Mouse (Mus musculus) CH12.LX (cell line): ENCODE results near the gene Vps33b. TPM values are rescaled to one million over a fixed set of nuclear protein-coding genes. Genes with fewer than 3 reads are reported as not detected.

Experiments
- DNase-seq: peaks from one replicate; pipeline ENCODE4 v3.0.0-alpha.2; 2013; ENCODE audit errors: extremely low read depth
- H3K27ac ChIP-seq: 2 replicates; pipeline ENCODE4 v1.5.1; 2012; ENCODE audit warnings: low read depth, mild to moderate bottlenecking, control low read depth, moderate library complexity; ENCODE audit not compliant: insufficient read depth
- H3K27me3 ChIP-seq: replicated peaks from 2 replicates; pipeline ENCODE3; 2012; ENCODE audit warnings: inconsistent platforms
- H3K36me3 ChIP-seq, 2 experiments: replicated peaks in 1 of 2; 2 replicates each; pipeline versions ENCODE3 to v1.6.1; 2012; ENCODE audit warnings: inconsistent platforms in 1 of 2, low read length in 1 of 2, mild to moderate bottlenecking in 1 of 2, mixed read lengths in 1 of 2, moderate library complexity in 1 of 2; ENCODE audit not compliant: control insufficient read depth in 1 of 2, insufficient read depth in 1 of 2
- H3K4me1 ChIP-seq, 2 experiments: 2 replicates each; pipeline ENCODE4 v1.6.1; 2012; ENCODE audit warnings: inconsistent platforms in 1 of 2, moderate library complexity in 1 of 2; ENCODE audit not compliant: insufficient read depth in 2 of 2, control insufficient read depth in 1 of 2
- H3K4me2 ChIP-seq: 2 replicates; pipeline ENCODE4 v1.6.1; 2012; ENCODE audit warnings: low read depth, mild to moderate bottlenecking, control low read depth; ENCODE audit not compliant: poor library complexity, insufficient read depth, severe bottlenecking
- H3K4me3 ChIP-seq, 3 experiments: fragments of 150-350 bp in 1 of 3; sonication (generic) in 1 of 3; replicated peaks in 1 of 3; 2 replicates each; pipeline versions ENCODE3 to v1.5.1; 2011 to 2012; ENCODE audit warnings: low read depth in 2 of 3, low read length in 2 of 3, mild to moderate bottlenecking in 2 of 3, moderate library complexity in 2 of 3, control low read depth in 1 of 3, improper control_type of control experiment in 1 of 3, inconsistent platforms in 1 of 3, mixed read lengths in 1 of 3; ENCODE audit not compliant: poor library complexity in 1 of 3
- H3K79me2 ChIP-seq: replicated peaks from 2 replicates; pipeline ENCODE4 v1.6.1; 2012; ENCODE audit warnings: mild to moderate bottlenecking, moderate library complexity; ENCODE audit not compliant: control insufficient read depth, poor library complexity, insufficient read depth, severe bottlenecking; ENCODE audit errors: extremely low read depth
- H3K9ac ChIP-seq: 2 replicates; pipeline ENCODE4 v1.6.1; 2012; ENCODE audit warnings: low read depth, mild to moderate bottlenecking, control low read depth, moderate library complexity; ENCODE audit not compliant: insufficient read depth
- H3K9me3 ChIP-seq: replicated peaks from 2 replicates; pipeline ENCODE3; 2012; ENCODE audit warnings: low read length, inconsistent platforms, mixed read lengths
- BHLHE40 ChIP-seq: IDR thresholded peaks from 2 replicates; pipeline ENCODE4 v1.6.1; 2011; ENCODE audit warnings: mild to moderate bottlenecking, low read depth, low read length, improper control_type of control experiment
- CHD1 ChIP-seq: IDR thresholded peaks from 2 replicates; pipeline ENCODE4 v1.6.1; 2012; ENCODE audit warnings: low read depth, low read length, improper control_type of control experiment, inconsistent platforms
- CHD2 ChIP-seq: IDR thresholded peaks from 2 replicates; pipeline ENCODE4 v1.6.1; 2011; ENCODE audit warnings: low read length, improper control_type of control experiment
- E2F4 ChIP-seq: IDR thresholded peaks from 2 replicates; pipeline ENCODE4 v1.6.1; 2011; ENCODE audit warnings: low read depth, low read length, improper control_type of control experiment; ENCODE audit not compliant: insufficient replicate concordance
- ELF1 ChIP-seq: IDR thresholded peaks from 2 replicates; pipeline ENCODE4 v1.6.1; 2014; ENCODE audit warnings: low read depth, mild to moderate bottlenecking, inconsistent platforms, low read length, improper control_type of control experiment
- EP300 ChIP-seq: IDR thresholded peaks from 2 replicates; pipeline ENCODE4 v1.6.1; 2011; ENCODE audit warnings: low read length, improper control_type of control experiment
- ETS1 ChIP-seq: conservative IDR thresholded peaks from 2 replicates; pipeline ENCODE4 v1.6.1; 2012; ENCODE audit warnings: low read depth, mild to moderate bottlenecking, inconsistent platforms, low read length, improper control_type of control experiment, moderate library complexity
- IRF4 ChIP-seq: IDR thresholded peaks from 2 replicates; pipeline ENCODE4 v1.6.1; 2014; ENCODE audit warnings: low read depth, mild to moderate bottlenecking, inconsistent platforms, low read length, improper control_type of control experiment
- JUN ChIP-seq: IDR thresholded peaks from 2 replicates; pipeline ENCODE4 v1.6.1; 2011; ENCODE audit warnings: low read depth, mild to moderate bottlenecking, low read length, improper control_type of control experiment, moderate library complexity; ENCODE audit not compliant: insufficient read depth
- JUND ChIP-seq: conservative IDR thresholded peaks from 2 replicates; pipeline ENCODE4 v1.6.1; 2011; ENCODE audit warnings: low read depth, low read length, improper control_type of control experiment
- KAT2A ChIP-seq: IDR thresholded peaks from 2 replicates; pipeline ENCODE4 v1.6.1; 2012; ENCODE audit warnings: low read length, improper control_type of control experiment, inconsistent platforms; ENCODE audit not compliant: insufficient replicate concordance
- MAFK ChIP-seq: IDR thresholded peaks from 2 replicates; pipeline ENCODE4 v1.6.1; 2011; ENCODE audit warnings: low read length, improper control_type of control experiment; ENCODE audit not compliant: insufficient replicate concordance
- MAZ ChIP-seq: IDR thresholded peaks from 2 replicates; pipeline ENCODE4 v1.6.1; 2012; ENCODE audit warnings: low read depth, mild to moderate bottlenecking, inconsistent platforms, low read length, improper control_type of control experiment, moderate library complexity
- MEF2A ChIP-seq: IDR thresholded peaks from 2 replicates; pipeline ENCODE4 v1.6.1; 2014; ENCODE audit warnings: low read depth, mild to moderate bottlenecking, inconsistent platforms, low read length, improper control_type of control experiment, borderline replicate concordance
- MYC ChIP-seq: IDR thresholded peaks from 2 replicates; pipeline ENCODE4 v1.6.1; 2011; ENCODE audit warnings: low read depth, mild to moderate bottlenecking, improper control_type of control experiment, low read length
- NELFE ChIP-seq: IDR thresholded peaks from 2 replicates; pipeline ENCODE4 v1.6.1; 2011; ENCODE audit warnings: low read depth, low read length, improper control_type of control experiment
- NRF1 ChIP-seq: IDR thresholded peaks from 2 replicates; pipeline ENCODE4 v1.6.1; 2014; ENCODE audit warnings: low read depth, mild to moderate bottlenecking, inconsistent platforms, low read length, improper control_type of control experiment, moderate library complexity
- PAX5 ChIP-seq: IDR thresholded peaks from 2 replicates; pipeline ENCODE4 v1.6.1; 2012; ENCODE audit warnings: low read length, inconsistent platforms, mixed read lengths
- POLR2A ChIP-seq: IDR thresholded peaks from 2 replicates; pipeline ENCODE4 v1.6.1; 2011; ENCODE audit warnings: low read depth, mild to moderate bottlenecking, improper control_type of control experiment, low read length
- POLR2AphosphoS2 ChIP-seq: IDR thresholded peaks from 2 replicates; pipeline ENCODE4 v1.6.1; 2011; ENCODE audit warnings: low read depth, low read length, improper control_type of control experiment
- RAD21 ChIP-seq: IDR thresholded peaks from 2 replicates; pipeline ENCODE4 v1.6.1; 2011; ENCODE audit warnings: low read depth, mild to moderate bottlenecking, low read length, improper control_type of control experiment, moderate library complexity
- RCOR1 ChIP-seq: conservative IDR thresholded peaks from 2 replicates; pipeline ENCODE4 v1.6.1; 2012; ENCODE audit warnings: low read depth, mild to moderate bottlenecking, inconsistent platforms, low read length, improper control_type of control experiment
- SIN3A ChIP-seq: IDR thresholded peaks from 2 replicates; pipeline ENCODE4 v1.6.1; 2012; ENCODE audit warnings: low read length, improper control_type of control experiment, inconsistent platforms
- SMC3 ChIP-seq: IDR thresholded peaks from 2 replicates; pipeline ENCODE4 v1.6.1; 2011; ENCODE audit warnings: low read depth, low read length, improper control_type of control experiment
- TBP ChIP-seq: conservative IDR thresholded peaks from 2 replicates; pipeline ENCODE4 v1.6.1; 2011; ENCODE audit warnings: low read depth, low read length, improper control_type of control experiment
- TCF12 ChIP-seq: IDR thresholded peaks from 2 replicates; pipeline ENCODE4 v1.6.1; 2014; ENCODE audit warnings: low read depth, mild to moderate bottlenecking, inconsistent platforms, low read length, improper control_type of control experiment
- UBTF ChIP-seq: IDR thresholded peaks from 2 replicates; pipeline ENCODE4 v1.6.1; 2012; ENCODE audit warnings: low read depth, mild to moderate bottlenecking, inconsistent platforms, low read length, improper control_type of control experiment, moderate library complexity
- USF2 ChIP-seq: conservative IDR thresholded peaks from 2 replicates; pipeline ENCODE4 v1.6.1; 2011; ENCODE audit warnings: low read depth, low read length, improper control_type of control experiment
- ZC3H11A ChIP-seq: IDR thresholded peaks from 2 replicates; pipeline ENCODE4 v1.6.1; 2012; ENCODE audit warnings: low read depth, mild to moderate bottlenecking, inconsistent platforms, low read length, improper control_type of control experiment
- ZKSCAN1 ChIP-seq: IDR thresholded peaks from 2 replicates; pipeline ENCODE4 v1.6.1; 2012; ENCODE audit warnings: low read depth, inconsistent platforms, low read length, improper control_type of control experiment, borderline replicate concordance
- ZMIZ1 ChIP-seq: IDR thresholded peaks from 2 replicates; pipeline ENCODE4 v1.6.1; 2012; ENCODE audit warnings: low read depth, mild to moderate bottlenecking, inconsistent platforms, low read length, improper control_type of control experiment
- dilution Hi-C: fragments of 300-500 bp; cut with MboI; formaldehyde crosslinking; loops from 2 replicates; pipeline ENCODE4 v1.14.3; 2020; ENCODE audit warnings: low sequenced_read_pairs; ENCODE audit not compliant: extremely low pct_unique_long_range_greater_than_20kb, extremely low pct_ligation_motif_present
- in situ Hi-C: fragments of 300-500 bp; cut with MboI; formaldehyde crosslinking; loops from 3 replicates; pipeline ENCODE4 v1.14.3; 2019; ENCODE audit warnings: low sequenced_read_pairs, low pct_ligation_motif_present, low pct_unique_long_range_greater_than_20kb, mixed read lengths
- polyA plus RNA-seq: library from polyadenylated mRNA; unstranded; fragments of >175 nt; gene quantifications from 2 replicates; pipeline ENCODE4 v1.2.1, GENCODE M21; 2012; ENCODE audit warnings: low read depth; ENCODE audit not compliant: insufficient read length
- total RNA-seq, 2 experiments: library from RNA; depleted of rRNA; stranded (reverse); fragments of 300-350 nt in 1 of 2; fragments of >200 nt in 1 of 2; gene quantifications; 2 replicates each; pipeline ENCODE4 v1.2.3; 2012 to 2014

Vps33b gene
- total and polyA plus RNA-seq, 3 experiments: 15.5 to 23.2 (median 16.6) TPM

DNA sequence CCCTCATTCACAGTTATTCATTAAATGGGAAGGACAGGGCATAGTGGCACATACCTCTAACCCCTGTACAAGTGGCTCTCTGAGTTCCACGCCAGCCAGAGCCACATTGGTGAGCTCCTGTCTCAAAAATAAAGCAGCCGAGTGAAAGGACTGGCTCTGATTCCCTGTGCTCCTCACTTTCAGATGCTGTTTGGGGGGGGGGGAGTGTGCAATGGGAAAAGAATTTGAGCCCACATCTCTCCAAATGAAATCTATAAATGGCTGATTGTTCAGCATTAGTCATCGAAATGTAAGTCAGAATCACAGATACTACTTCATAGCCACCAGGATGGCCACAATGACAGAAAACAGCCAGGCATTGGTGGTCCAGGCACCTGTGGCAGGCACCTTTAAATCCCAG, 27.6 kb downstream of the Vps33b start:
- Histone ChIP-seq H3K27ac (peak overlapping the region; percentile 18; the same call in 1 of the 2 replicates), H3K36me3 (peaks cover 17 to 50% of the 10 kb centered on the region in 2 experiments), H3K27me3 (no peaks in the 10 kb centered on the region), H3K9ac (peak overlapping the region; percentile 45; the same call in 1 of the 2 replicates), H3K9me3 (no peaks in the 10 kb centered on the region), H3K4me2 (peak overlapping the region; percentile 84), H3K4me1 (peaks cover 14 to 47% of the 10 kb centered on the region in 2 experiments), H3K79me2 (peaks cover 72% of the 10 kb centered on the region), H3K4me3 (no peak overlapping the region)
- dilution Hi-C loops (no loop called here), in situ Hi-C loops (no loop called here)
- TF ChIP-seq POLR2A (no peak), ZKSCAN1 (no peak), PAX5 (no peak), CHD1 (no peak), IRF4 (no peak)
- DNase-seq: no peak

DNA sequence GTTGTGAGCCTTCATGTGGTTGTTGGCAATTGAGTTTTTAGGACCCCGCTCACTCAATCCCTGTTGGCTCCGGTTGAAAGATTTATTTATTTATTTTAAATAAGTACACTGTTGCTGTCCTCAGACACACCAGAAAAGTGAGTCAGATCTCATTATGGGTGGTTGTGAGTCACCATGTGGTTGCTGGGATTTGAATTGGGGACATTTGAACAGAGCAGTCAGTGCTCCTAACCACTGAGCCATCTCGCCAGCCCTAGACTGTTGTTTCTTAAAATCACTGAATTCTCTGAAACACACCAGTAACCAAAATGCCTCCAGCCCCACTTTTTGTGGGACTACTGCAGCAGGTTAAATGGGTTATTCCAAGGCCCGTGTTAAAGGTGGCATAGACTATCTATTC, 29.3 kb downstream of the Vps33b start:
- Histone ChIP-seq H3K4me1 (peaks cover 14 to 46% of the 10 kb centered on the region in 2 experiments), H3K27me3 (no peaks in the 10 kb centered on the region), H3K4me2 (peak overlapping the region; percentile 73), H3K9ac (0 out of 2 replicates have a peak overlapping the region, but pooled peaks have one; percentile 25), H3K36me3 (peaks cover 29 to 60% of the 10 kb centered on the region in 2 experiments)
- dilution Hi-C loops: no loop called here
- in situ Hi-C loops: no loop called here
- TF ChIP-seq KAT2A: no peak
- no peak for TF ChIP-seq UBTF
- TF ChIP-seq PAX5: no peak
- no peak for TF ChIP-seq ZMIZ1
- TF ChIP-seq JUND: 0 out of 2 replicates have a peak, but pooled peaks have one; percentile 17
- no peak for TF ChIP-seq TBP
- TF ChIP-seq JUN: peak; percentile 19
- TF ChIP-seq MYC: no peak
- TF ChIP-seq ELF1: no peak
- TF ChIP-seq TCF12: no peak
- peak; percentile 55; the same call in 1 of the 2 replicates for TF ChIP-seq MEF2A
- no peak for TF ChIP-seq SMC3
- TF ChIP-seq RCOR1: no peak
- no peak for TF ChIP-seq USF2
- no peak for TF ChIP-seq MAFK
- TF ChIP-seq CHD2: no peak
- no peak for TF ChIP-seq NELFE
- no peak for TF ChIP-seq RAD21
- TF ChIP-seq SIN3A: no peak
- no peak for TF ChIP-seq CHD1
- TF ChIP-seq E2F4: no peak
- TF ChIP-seq POLR2AphosphoS2: no peak
- TF ChIP-seq NRF1: no peak
- TF ChIP-seq ZKSCAN1: no peak
- TF ChIP-seq ETS1: no peak
- TF ChIP-seq EP300: no peak
- no peak for TF ChIP-seq ZC3H11A
- TF ChIP-seq BHLHE40: peak; percentile 16; the same call in 1 of the 2 replicates
- no peak for TF ChIP-seq MAZ
- no peak for TF ChIP-seq IRF4
- TF ChIP-seq, all 38 proteins: peak for 4
- Histone ChIP-seq H3K79me2 (peaks cover 82% of the 10 kb centered on the region), H3K4me3 (no peak overlapping the region), H3K9me3 (no peaks in the 10 kb centered on the region), H3K27ac (no peak overlapping the region)
- peak; percentile 23 for DNase-seq
